Mouse (Mus musculus) C2C12 (cell line): ENCODE measurements around the gene Ankzf1.

ENCODE experiments used
- CEBPB ChIP-seq: IDR thresholded peaks from one replicate; pipeline ENCODE4 v1.6.1; 2011; ENCODE audit warnings: low read depth, mild to moderate bottlenecking, control low read depth, moderate library complexity
- CTCF ChIP-seq: IDR thresholded peaks from one replicate; pipeline ENCODE4 v1.5.1; 2011; ENCODE audit not compliant: control insufficient read depth, insufficient read depth, insufficient read length
- MAX ChIP-seq: IDR thresholded peaks from one replicate; pipeline ENCODE4 v1.6.1; 2011; ENCODE audit warnings: mild to moderate bottlenecking, control low read depth
- MYOG ChIP-seq: IDR thresholded peaks from one replicate; pipeline ENCODE4 v1.6.1; 2011; ENCODE audit not compliant: control insufficient read depth, insufficient read length; ENCODE audit errors: extremely low read depth

- TF ChIP-seq CEBPB (no peak), MAX (no peak), CTCF (no peak), MYOG (no peak)
Observed at GRCm38 (mm10) chr1:75160256-75160617, 31.7 kb upstream of the Ankzf1 start.
